Mouse (Mus musculus): Measurements from ENCODE around the gene Pkp2.
"Not testable (repeated sequence)": the region's sequence is repeated elsewhere in the genome, so short reads cannot be mapped to it uniquely, and the experiment has no call there.

Pkp2 gene

DNA sequence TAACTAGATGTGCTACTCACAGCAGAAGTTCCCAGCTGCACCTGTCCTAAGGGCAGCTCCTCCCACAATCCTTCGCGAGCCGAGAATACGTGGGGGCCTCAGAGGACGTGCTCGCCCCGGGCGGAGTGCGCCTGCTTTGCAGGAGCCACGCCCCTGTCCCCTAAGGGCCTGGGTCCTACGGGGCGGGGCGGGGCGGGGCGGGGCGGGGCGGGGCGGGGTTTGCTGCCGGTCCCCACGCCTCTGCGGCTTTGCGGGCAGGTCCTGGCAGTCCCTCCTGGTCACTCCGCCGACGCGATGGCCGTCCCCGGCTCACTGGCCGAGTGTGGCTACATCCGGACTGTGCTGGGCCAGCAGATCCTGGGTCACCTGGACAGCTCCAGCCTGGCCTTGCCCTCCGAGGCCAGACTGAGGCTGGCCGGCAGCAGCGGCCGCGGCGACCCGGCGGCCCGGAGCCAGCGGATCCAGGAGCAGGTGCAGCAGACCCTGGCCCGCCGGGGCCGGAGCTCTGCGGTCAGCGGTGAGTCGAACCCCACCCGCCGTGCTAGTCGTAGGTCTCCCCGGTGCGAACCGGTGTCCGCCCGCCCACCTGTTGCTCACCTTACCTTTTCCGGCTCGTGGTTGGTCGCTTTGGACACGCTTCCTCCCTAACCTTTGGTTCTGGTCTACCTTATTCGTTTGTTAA, at the start of gene Pkp2:
Gene Pkp2 (plus strand): TSS at position 240 of the 682 bp plus-strand sequence.
- peak; percentile 64 for DNase-seq (ENCODE audit: low spot score)

DNA sequence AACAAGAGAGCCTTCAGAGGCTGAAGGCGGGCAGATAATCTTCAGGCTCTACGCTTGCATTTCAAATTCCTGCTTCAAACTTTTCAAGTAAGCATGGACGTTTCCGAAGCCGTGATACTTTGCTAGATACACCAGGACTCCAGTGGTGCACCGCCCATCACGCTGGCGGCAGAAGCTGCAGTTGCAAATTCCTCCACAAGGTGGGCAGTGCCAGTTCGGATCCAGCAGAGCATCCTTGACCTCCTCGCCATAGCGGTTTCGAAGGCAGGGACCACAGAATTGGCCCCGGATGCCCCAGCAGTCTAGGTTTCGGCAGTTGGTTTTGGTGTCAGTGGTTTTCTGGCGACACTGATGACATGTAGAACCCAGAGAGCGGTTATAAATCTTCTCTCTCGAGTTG, 15.7 kb upstream of the Pkp2 start:
- DNase-seq (ENCODE audit: low spot score): no peak

DNA sequence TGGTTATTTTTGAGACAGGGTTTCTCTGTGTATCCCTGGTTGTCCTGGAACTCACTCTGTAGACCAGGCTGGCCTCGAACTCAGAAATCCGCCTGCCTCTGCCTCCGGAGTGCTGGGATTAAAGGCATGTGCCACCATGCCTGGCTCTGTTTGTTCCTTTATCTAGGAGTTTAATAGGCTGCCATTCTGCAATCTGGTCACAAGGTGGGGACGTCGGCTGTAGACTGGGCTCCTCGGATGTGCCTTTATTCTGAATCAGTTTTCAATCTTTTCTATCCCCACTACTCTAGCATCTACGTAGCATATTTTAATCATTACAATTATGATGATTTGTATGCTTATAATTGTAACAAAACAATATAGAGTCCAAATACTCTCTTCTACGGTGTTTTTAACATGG, 11.1 kb upstream of the Pkp2 start:
- peak; percentile 56 for DNase-seq (ENCODE audit: low spot score)

DNA sequence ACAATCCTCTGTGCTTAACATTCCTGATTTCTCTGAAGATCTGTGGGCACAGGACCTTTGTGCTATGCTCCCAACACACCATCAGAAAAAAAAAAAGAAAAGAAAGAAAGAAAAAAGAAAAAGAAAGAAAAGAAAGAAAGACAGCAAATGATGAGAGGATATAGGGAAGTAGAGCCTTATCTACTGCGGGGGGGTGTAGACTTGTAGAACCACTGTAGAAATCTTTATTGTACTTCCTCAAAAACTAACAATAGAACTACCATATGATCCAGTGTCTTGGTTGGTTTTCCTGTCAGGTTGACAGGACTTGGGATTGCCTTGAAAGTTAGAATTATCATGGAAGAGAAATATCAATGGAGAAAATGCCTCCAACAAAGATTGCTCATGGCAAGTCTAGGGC, 8.5 kb upstream of the Pkp2 start:
- DNase-seq (ENCODE audit: low spot score): no peak

DNA sequence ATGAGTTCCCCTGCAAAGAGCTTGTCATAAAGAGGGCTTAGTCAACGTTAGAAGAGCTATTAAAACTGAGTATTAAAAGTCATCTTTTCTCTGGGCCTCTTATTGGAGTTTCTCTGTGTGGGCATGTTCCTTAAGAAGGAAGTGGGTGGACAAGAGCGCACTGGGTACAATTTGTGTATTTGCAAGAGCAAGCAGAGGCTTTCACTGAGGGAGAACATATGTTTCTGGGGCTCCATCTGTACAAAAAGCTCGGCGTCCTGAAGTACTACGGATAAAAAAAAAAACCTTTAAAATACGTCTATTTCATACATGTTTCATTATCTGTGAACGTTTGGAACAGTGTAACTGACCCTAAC, 417 bp upstream of the Pkp2 start:
- no peak for DNase-seq (ENCODE audit: low spot score)

DNA sequence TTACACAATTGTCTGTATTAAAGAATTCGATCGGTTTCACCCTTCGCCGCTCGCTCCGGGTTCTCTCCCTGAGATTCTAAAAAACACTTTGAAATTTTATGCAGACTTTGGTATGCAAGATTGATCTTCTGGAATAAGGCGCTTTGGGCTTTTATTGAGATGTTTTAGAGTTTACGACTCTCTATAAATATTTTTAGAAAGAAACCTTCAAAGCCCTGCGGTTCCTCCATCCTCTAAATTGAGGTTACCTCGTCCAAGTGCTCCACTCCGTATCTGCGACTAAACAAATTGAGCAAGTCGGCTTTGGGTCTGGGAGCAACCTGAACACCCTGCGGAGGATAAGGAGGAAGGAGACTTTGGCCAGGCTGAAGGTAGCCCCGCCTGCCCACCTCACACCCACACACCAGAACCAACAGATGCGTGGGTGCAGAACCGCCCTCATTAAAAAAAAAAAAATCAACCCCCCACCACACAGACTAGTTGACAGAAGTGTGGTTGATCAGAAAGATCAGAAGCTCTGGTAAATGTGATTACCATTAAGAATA, 715 bp downstream of the Pkp2 start:
- DNase-seq (ENCODE audit: low spot score): no peak

DNA sequence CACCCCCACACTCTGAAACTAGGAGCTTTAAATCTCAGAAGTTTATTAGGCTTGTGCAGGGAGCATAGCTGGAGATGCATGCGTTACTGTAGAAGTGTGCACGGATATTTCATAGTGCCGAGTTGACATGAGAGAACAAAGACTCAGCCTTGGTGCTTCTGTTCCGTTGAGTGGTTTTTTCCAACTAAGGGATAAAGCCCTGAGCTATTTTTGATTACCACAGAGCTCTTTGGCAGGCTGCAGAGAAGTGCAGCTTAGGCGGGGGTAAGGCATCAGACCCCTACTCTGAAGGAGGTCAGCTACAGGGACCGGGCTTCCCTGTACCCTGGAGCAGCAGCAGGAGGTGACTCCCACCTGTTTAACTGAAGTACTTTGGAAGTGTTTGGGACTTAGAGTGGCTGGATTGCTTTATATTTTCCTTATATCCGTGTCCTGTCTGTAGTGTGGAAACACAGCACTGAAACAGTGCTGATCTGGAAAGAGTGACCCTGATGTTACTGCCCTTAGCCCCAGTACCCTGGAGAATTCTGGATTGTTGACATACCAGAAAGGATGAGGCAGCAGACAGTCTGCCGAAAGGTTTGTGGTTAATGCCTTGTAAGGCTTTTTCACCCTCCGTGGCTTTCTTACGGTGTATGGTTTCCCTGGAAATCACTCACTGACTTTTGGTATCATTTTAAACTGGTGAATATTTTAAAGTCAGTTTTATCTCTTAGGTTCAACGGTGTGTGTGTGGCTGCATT, 2.7 kb downstream of the Pkp2 start:
- no peak for DNase-seq (ENCODE audit: low spot score)

DNA sequence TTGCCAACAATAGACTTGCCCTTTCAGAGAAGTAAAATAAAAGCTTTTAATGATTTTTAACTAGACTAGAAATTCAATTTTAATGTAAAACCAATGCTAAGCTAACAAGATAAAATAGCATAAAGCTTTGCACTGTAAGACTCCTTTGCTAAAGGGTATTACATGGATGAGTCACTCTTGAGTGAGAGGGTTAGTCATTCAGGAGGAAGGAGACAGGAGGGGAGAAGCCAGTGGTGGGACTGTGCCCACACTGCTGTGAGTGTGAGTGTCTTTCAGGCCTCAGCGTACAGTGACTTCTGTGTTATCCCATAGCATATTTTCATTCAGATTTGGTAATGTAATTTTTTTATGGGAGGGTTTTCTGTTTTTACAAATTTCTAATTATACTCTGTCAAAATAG, 3.8 kb downstream of the Pkp2 start:
- DNase-seq (ENCODE audit: low spot score): no peak

DNA sequence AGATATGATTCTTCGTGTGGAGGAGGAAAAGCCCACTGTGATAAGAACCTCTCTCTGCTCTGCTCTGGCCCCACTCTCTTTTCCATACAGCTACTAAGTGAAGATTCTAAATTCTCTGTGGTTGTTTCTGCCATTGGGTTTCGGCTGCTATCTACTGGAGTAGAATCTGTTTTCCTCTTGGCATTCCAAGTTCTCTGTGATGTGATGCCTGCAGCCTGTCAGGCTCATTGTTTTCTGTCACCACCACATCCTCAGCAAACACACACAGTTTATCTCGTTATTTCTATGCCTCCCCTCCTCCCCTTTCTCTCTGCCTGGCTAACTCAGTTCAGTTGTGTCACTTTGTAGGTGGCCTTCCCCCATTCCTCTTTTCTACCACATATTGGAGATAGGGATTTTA, 6.7 kb downstream of the Pkp2 start:
- no peak for DNase-seq (ENCODE audit: low spot score)

DNA sequence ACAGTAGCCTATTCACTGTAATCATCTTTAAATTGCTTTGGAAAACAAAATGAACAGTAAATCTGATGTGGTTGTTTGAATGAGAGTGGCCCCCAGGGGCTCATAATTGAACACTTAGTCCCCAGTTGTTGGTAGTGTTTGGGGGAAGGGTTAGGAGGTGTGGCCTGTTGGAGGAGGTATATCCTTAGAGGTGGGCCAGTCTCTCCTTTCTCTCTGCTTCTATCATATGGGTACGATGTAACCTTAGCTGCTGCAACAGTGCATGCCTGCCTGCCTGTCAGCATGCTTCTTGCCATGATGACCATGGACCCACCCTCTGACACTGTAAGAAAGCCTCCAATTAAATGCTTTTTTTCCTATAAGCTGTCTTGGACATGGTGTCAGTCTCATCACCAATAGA, 9.5 kb downstream of the Pkp2 start:
- no peak for DNase-seq (ENCODE audit: low spot score)

DNA sequence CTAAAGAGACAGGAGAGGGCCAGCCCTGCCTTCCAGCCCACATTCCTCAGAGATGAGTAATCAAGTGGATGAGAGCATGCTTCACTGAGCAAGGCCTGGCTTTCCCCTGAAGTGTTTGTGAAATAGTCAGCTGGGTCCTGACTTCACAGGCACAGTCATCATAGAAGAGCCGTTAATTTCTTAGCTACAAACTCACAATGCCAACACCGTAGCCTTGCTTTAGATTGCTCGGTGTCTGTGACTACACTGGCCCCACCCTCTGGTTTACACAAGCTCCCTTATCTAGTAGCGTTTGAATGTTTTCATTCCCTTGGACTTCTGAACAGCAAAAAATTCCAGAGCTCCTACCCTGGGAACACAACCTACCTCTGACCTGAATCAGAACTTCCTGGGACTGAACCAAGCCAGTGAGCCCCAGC, 11.4 kb downstream of the Pkp2 start:
- no peak for DNase-seq (ENCODE audit: low spot score)

DNA sequence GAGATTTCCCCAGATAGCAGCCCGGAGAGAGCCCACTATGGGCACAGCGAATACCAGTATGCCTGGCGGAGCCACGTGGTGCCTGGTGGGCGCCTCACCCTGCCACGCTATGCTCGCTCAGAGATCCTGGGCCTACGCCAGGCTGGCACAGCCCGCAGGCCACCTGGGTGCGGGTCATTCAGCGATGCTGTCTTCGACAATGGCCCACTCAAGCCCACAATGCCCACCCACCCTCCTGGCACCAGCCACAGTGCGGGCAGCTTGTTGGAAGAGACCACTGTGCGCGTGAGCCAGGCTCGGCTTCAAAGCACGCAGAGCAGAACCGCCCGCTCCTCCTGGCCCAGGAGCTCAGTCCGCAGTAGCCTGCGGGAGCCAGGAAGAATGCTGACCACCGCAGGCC, 12.7 kb downstream of the Pkp2 start:
- DNase-seq (ENCODE audit: low spot score): no peak

DNA sequence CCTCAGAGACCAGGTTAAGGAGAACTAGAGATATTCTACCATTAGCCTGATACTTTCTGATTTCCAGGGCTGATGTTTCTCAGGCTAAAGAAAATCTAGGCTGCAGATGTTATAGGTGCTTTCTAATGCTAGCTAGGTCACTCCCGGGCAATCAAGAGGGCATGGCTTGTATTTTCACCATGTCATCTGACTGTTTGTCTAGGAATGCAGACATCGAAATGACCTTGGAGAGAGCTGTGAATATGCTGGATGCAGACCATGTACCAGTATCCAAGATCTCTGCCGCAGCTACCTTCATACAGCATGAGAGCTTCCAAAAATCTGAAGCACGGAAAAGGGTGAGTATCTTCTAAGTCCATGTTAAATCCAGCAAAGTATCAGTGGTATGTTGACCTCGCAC, 17.3 kb downstream of the Pkp2 start:
- DNase-seq (ENCODE audit: low spot score): no peak

DNA sequence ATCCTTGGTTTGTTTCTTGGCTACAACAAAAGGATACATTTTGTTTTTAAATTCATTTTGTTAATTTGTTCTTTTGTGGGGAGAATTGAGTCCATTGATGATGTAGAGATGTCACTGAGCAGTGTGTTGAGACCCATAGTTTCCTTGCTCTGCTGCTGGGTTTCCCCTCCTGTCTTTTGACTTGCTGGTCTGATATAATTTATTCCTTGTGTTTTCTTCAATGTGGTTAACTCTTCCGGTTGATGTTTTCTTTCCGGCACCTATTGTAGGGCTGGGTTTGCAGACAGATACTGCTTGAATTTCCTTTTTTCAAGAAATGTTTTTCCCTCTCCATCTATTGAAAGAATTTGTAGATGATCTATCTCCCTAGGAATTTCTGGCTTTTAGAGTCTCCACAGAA, 20.8 kb downstream of the Pkp2 start:
- DNase-seq (ENCODE audit: low spot score): no peak

DNA sequence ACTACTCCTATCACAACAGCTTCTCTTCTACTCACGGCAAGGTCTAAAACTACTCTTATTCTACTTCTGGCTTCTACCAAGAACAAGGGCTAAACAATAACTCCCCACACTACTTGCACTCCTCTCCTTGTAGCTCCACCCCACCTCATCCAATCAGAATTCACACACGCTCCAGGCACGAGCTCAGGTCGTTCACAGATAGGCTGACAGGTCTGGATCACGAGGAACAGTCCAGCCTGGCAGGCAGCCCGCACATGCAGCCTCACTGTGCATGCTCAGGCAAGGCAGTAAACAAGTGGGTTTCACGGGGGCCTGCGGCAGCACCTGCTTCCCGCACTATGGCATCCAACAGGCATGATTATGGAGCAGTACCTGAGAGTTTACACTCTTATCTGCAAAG, 23.6 kb downstream of the Pkp2 start:
- not testable (repeated sequence) for DNase-seq (ENCODE audit: low spot score)

DNA sequence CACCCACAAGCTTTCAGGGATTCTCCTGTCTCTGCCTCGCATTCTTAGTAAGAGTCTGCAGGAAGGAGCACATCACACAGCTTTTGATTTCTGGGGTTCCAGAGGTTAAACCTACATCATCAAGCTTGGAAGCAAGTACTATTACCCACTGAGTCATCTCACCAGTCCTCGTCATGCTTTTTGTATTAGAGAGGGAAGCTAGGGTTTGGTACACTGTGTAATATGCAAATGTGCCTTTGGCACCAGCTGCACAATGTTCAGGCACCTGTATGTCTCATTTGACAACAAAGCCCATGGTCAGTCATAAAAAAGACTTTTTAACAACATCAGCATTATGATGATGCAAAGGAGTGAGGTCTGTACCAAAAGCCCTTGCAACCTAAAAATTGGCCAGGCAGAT, 25.2 kb downstream of the Pkp2 start:
- no peak for DNase-seq (ENCODE audit: low spot score)

DNA sequence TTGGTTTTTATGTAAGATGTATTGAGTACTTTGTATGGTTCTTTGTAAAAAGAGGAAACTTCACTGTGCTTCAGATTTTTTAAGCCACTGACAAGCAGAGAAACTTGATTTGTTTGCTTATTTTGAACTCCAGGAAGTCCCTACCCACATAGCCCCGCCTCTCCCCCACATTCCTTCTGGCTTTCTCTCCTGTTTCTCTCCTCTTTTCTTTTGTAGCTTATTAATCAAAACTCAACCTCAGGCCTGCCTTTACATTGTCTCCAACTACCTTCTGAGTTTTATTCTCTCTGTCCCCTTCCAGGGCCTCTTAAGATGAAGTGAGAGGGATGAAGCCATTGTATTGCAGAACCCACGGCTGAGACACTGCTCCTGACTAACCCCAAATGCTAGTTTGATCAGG, 31.6 kb downstream of the Pkp2 start:
- no peak for DNase-seq (ENCODE audit: low spot score)

DNA sequence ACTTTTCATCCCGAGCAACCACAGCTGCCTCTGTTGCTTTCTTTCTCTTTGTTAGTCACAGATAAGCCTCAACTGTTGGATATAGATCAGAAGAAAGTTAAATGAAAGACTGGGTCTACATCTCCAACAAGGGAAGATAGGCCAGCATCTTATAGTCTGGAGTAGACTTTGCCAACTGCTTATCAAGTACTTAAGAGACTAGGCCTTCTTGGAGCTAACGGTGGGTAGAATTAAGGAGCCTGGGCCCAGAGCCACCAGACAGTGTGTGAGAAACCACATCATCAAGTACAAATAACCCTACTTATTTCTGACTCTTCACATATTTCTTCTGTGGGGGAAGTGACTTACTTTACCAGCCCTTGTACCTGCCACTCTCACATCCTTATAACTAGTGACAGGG, 37.4 kb downstream of the Pkp2 start:
- DNase-seq (ENCODE audit: low spot score): no peak

DNA sequence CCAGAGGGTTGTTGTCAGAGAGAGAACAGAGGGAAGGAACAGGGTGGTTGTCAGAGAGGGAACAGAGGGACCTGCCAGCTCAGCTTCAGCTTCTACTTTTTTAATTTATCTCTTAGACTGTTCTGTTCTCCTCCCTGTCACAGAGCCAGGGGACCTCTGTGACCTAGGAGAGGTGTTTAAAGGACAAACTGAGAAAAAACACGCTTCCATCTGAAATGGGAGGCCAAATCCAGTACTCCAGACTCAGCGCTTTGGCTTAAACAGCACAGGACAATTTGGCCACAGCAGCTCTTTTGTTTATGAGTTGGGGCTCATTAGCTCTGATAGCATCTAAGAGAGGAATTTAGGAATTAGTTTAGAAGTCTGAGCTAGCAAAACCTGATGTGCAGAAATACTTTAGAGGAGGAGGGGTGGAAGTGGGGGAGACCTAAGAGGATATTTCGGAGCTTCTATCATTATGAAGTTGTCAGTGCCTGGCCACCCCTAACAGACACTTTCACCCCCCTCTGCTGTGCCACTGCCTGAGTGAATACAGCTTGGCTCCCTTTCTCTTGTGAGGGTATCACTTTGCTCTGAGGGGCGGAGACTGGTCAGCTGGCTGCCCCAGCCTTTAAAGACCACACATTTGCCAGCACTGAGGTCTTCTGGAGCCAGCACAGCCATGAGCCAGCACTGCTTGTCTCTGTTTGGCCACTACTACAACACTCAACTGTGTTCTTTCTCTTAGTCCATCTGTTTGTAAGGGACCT, 40.4 kb downstream of the Pkp2 start:
- DNase-seq (ENCODE audit: low spot score): peak; percentile 46

DNA sequence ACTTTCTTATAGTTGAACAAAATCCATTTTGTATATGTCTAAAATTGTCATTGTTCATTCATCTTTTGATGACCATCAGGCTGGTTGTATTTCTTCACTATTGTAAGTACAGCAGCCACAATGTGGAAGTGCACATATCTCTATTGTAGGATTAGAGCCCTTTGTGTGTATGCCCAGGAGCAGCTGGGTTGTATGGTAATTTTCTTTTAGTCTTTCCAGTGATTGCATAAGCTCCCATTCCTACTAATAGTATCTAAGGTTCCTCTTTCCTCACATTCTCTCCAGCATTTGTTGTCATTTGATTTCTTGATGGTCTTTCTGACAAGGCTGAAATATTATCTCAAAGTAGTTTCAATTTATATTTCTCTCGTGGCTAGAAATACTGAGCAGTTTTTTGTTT, 42.1 kb downstream of the Pkp2 start:
- DNase-seq (ENCODE audit: low spot score): no peak

DNA sequence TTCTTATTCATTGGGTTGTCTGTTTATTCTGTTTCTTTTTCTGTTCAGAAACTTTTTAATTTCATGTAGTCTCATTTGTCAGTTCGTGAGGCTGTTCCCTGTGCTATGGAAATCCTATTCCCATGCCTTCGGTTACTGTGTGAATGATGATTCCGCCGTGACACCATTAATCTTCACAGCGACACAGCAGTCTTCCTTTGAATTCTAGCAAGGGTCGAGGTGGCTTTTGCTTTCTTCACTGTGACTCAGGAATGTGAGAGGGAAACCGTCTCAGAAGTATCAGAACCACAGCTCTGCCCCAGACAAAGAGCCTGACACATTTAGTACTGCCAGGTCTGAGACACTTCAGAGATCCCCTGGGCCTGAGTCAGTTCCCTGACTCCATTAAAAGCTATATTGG, 42.8 kb downstream of the Pkp2 start:
- DNase-seq (ENCODE audit: low spot score): no peak

DNA sequence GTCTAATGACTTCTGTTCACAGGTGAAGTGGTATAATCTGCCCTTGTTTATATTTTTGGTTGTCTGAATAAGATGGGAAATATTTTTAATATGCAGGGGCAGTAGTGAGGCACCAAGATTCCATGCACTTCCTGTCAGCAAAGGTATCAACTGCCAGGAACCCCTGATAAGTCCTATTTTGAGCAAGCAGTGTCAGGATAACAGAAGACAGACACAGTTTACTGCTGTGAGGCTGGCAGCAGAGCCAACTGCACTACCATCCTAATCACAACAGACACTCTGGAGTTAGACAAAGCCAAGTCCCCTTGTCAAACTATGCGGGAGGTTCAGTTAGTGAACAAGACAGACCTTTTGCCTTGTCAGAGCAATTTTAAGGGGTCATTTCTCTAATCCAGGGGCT, 43.6 kb downstream of the Pkp2 start:
- DNase-seq (ENCODE audit: low spot score): no peak

DNA sequence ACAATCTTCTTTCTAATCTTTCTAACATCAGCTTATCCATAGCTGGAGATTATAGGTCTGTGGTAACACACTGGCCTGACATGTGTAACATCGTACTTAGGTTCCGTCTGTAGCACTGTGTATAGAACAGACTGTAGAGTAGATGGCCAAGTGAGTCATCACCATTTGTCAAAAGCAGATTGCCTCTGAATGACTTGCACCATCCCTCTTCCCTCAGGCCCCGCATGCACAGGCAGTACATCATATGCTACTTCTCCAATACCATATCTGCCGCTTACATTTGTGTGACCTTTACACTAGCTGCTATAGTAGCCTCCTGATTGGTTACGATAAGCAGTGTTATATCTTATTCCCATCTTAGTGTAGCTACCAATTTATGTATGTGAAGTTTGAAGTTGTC, 47.8 kb downstream of the Pkp2 start:
- no peak for DNase-seq (ENCODE audit: low spot score)
